Mouse (Mus musculus): ENCODE results near the gene Dlgap4.

Gene Dlgap4

GRCm38 (mm10) chr2:156613541-156614257 lies at the start of gene Dlgap4:
Dlgap4 (plus strand) TSS chr2:156613705.
- DNase-seq (ENCODE audit: low spot score in 2 of 2): peak in 1 of 2 experiments; percentile 6

DNA sequence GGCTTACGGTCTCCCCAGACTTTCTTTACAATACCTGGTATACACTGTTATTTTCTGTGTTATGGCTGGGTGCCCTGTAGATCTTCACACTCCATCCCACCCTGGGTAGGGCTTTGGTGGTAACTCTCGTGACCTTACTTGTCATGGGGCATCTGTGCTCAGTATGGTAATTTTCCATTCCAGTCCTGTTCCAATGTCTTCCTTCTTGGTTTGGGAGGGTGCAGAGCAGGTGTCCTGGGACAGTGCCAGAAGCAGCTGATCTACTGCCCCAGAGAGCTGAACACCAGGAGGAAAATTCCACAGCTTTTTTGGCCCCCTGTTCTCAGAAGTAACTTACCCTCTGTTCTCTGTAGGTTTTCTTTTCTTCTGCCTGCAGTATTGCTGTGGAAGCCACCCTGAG lies 47.0 kb upstream of the Dlgap4 start:
- DNase-seq (ENCODE audit: low spot score in 2 of 2): no peak

DNA sequence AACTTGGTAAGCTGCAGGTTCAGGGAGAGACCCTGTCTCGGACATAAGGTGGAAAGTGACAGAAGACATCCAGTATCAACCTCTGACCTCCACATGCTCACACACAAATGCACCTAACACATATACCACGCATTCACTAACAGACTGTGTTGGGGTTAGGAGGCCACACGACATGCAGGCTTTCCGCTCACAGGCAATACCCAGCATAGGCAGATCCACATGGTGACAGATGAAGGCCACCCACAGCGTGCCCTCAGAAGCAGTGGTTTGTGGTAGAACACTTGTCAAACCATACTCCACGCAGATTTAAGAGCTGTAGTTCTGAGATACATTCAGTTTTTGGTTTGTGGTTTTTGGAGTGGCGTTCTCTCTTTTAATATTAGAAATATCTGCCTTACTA lies 44.9 kb upstream of the Dlgap4 start:
- DNase-seq (ENCODE audit: low spot score in 2 of 2): no peak

DNA sequence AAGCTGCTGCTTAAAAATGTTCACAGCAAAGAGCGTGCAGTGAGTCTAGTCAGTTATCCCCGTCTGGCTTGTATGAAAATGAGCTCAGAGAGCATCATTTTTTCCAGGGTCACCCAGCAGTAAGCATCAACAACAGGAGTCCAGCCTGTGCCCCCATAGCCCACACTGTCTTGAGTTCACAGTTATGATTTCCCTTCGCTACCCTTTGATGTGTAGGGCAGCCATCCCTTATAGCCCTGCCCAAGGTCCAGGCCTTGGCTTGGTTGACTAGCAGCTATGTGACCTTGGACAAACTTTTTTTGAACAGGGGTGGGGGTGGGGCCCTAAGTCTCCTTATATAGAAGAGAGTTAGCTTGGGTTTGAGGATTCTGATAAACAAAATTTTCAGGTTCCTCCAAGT lies 44.2 kb upstream of the Dlgap4 start:
- DNase-seq (ENCODE audit: low spot score in 2 of 2): no peak

- no peak for DNase-seq (ENCODE audit: low spot score in 2 of 2)
These were observed 42.0 kb upstream of the Dlgap4 start for GRCm38 (mm10) chr2:156571521-156571920.

DNA sequence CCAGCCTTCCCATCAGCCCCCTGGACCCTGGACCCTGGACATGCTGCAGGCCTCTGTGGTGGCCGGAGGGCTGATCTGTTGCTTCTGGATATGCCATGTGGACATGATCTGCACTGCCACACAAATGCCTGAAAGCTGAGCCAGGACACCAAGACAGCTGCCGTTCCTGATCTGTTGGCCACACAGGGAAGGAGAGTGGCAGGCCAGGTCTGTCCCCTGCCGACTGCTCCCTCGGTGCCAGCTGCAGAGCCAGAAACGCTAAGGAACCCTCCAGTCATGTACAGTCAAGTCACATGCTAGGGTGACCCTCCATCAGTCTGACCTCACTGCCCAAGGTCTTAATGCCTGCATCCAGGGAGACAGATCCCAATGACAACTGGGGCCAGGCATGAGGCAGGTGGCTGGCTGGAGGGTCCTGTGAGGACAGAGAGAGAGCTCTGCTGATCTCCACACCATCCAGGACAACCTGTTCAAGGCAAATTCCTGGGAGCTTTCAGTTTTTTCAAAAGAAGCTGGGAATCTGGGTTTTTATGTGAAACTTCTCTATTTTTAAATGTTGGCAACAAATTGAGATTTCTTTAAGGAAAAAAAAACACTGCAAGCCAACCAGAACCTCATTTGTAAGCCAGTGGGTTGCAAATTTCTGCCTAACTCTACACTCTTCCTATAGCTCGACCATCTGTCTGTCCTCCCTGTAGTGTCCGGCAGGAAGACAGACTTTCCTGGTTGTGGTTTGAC lies 36.5 kb upstream of the Dlgap4 start:
- no peak for DNase-seq (ENCODE audit: low spot score in 2 of 2)

DNA sequence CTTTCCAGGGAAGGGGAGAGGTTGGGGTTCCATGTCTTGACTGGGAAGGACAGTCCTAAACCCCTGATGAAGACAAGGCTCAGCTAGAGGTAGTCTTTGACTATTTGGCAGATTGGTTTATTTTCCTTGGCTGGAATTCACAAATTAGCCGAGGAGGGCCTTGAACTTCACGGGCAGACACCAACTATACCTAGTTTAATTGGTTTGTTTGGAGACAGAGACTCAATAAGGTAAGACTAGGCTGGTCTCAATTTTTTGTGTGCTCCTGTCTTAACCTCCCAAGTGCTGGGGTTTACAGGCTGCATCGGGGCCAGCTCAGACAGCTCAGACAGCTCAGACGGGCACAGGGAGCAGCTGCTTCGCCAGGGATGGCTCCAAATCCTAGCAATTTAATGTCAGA lies 33.0 kb upstream of the Dlgap4 start:
- no peak for DNase-seq (ENCODE audit: low spot score in 2 of 2)

- DNase-seq (ENCODE audit: low spot score in 2 of 2): no peak
These were observed 32.3 kb upstream of the Dlgap4 start for GRCm38 (mm10) chr2:156581244-156581643.

DNA sequence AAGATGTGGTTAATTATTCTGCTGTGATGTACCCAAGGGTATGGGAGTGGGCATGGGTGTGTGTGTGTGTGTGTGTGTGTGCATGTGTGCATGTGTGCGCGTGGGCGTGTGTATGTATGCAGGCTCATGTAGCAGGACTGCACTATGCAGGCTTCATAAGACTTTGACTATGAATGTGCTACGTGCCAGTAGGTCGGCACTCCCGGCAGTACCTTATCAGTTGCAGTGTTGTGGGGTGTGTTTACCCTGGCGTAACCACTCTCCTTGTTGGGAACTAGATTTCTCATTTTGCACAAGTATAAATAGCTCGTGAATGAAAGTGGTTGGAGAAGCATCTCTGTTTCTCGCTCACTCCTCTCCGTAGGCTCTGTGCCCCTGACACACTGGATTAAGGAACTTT lies 30.6 kb upstream of the Dlgap4 start:
- no peak for DNase-seq (ENCODE audit: low spot score in 2 of 2)

DNA sequence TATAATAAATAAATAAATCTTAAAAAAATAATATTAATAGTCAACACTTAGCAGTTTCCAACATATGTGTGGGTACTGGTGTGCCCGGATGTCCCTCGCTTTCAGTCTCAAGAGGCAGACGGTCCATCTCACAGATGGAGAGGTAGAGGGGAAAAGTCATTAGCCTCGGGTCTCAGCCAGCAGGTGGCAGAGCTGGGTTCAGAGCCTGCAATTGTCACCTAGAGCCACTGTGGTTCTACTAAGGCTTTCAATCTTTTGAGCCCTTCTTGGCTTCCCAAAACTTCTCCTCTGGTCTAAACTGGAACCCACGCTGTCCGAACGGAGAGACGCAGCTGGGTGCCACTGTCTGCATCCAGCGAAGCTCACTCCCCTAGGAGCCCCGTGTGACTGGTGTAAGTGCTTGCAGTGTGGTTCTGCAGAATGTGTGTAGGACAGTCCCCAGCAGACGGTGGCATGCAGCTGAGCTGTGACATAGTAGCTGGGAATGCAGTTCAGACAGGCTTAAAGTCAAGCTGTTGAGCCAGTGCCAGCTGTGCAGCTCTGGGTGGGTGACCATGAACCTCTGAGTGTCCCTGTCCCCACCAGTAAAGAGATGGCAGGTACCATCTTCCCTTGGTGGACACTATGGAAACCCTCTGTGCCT lies 29.2 kb upstream of the Dlgap4 start:
- DNase-seq (ENCODE audit: low spot score in 2 of 2): no peak

DNA sequence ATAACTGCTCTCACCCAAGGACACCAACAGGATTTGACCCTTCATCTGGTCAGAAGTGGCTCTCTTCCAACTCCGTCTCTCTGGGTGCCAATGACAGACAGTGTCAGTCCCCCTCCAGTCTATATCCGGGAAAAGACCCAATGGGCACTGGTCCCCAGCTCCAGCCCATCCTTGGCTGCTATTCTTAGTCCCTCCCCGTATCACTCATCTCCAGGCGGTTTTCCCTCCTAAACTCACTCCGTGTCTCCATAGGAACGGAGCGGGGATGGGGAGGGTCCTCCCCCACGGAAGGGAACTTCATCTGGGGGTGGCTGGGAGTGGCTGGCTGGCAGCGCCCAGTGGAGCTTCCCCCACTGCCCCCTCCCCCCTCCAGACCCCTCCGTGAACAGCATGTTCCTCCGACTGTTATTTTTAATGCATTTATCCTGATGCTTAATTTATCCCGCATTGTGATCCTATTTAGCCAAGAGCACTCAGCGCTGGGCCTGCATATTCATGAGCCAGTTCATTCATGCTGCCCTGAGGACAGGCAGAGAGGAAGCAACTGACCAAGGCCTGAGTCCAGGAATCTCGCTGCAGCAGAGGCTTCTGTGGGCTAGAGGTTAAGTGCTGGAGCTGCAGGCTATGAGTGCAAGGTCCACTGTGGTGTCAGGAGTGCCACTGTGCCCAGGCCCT lies 28.6 kb upstream of the Dlgap4 start:
- no peak for DNase-seq (ENCODE audit: low spot score in 2 of 2)

- DNase-seq (ENCODE audit: low spot score in 2 of 2): no peak
These were observed 24.0 kb upstream of the Dlgap4 start for GRCm38 (mm10) chr2:156589481-156589880.

DNA sequence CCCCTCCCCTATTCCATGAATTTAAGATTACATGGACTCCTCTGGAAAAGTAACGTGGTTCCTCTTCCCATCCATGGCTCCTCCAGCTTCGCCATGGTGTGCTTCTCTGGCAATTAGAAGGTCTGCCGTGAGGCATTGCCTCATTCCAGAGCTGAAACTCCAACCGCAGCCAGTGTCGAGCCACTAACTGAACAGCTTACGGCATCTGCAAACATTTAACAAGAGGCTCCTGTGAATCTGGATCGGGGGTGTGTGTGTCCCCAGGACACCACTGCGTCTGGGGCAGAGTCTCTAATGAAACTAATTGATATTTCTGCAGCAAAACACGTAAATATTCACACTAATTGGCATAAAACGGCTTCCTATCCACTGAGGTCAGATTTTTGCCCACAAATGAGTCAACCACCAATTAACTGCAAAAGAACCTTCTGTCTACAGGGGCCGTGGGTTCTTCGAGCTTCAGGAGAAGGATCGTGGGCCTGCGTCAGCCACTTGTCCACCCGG lies 18.5 kb upstream of the Dlgap4 start:
- no peak for DNase-seq (ENCODE audit: low spot score in 2 of 2)

- no peak for DNase-seq (ENCODE audit: low spot score in 2 of 2)
These were observed 10.9 kb upstream of the Dlgap4 start for GRCm38 (mm10) chr2:156602581-156602980.

GRCm38 (mm10) chr2:156603671-156604070 lies 9.8 kb upstream of the Dlgap4 start:
- DNase-seq (ENCODE audit: low spot score in 2 of 2): no peak

DNA sequence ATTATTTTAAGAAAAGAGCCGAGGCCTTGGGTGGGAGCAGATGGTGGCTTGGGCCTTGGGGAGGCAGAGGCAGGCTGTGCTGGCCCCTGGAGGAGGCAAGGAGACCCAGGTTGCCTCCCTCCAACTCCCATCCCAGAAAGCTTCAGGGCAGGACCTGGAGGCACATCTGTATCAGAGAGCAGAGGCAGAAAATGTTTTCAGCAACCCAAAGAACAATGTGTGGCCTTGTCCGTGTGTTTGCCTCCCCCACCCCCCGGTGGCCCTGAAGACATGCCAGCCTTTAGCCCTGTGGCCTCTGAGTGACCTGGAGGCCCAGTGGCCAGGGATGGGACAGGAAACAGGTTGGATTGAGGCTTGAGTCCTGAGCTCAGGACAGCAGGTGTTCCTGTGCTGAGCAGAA lies 8.4 kb upstream of the Dlgap4 start:
- DNase-seq (ENCODE audit: low spot score in 2 of 2): no peak

DNA sequence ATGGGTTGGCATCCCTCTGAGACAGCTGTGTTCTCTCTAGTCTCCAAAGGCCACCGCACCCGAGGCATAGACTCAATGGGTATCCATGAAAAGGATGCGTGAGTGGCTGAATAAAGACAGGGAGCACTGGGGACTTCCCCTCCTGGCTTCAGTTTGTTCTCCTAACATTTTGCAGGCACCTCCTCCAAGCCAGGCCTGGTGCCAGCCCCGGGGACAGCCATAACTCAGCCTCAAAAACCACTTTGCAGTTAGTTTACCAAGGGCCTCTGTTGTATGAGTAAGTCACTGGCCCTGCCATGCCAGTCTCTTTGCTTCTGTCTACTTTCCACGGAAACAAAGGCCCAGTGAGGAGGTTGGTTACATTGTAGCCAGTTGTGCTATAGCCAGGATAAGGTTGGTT lies 7.5 kb upstream of the Dlgap4 start:
- DNase-seq (ENCODE audit: low spot score in 2 of 2): no peak

DNA sequence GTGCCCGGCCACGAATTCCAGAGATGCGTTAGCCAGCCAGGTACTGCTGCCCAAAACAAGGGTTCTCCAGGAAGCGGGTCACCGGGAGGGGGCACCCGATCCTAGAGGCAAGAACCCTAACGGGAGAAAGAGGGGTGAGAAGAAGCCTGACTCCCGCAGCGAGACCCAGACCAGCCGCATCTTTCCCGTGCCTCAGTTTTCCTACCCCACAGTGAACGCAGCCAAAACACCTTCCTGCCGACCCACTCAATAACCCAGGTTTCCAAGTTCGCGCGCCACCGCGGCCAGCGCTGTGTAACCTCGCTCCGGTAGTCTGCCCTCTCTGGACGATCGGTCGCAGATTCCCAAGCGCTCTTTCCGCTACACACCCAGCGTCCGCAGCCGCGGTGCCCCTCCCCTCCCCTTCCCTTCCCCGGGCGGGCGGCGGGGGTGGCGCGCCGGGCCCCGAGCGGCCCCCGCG lies 394 bp upstream of the Dlgap4 start:
- DNase-seq (ENCODE audit: low spot score in 2 of 2): peak; percentile 35 to 37

DNA sequence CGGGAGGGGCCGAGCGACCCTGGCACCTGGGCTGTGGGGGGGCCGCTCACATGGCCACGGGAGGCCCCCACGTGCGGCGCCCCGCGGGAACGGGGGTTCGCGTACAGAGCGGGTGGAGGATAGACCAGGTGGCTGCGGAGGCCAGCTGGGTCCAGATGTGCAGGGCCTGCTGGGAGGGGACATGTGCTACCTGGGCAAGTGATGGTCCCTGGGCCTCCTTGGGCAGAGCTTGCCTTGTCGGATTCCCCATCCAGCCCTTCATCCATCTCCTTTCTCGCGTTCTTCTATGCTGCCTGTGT lies 702 bp downstream of the Dlgap4 start:
- peak in 1 of 2 experiments; percentile 12 for DNase-seq (ENCODE audit: low spot score in 2 of 2)

DNA sequence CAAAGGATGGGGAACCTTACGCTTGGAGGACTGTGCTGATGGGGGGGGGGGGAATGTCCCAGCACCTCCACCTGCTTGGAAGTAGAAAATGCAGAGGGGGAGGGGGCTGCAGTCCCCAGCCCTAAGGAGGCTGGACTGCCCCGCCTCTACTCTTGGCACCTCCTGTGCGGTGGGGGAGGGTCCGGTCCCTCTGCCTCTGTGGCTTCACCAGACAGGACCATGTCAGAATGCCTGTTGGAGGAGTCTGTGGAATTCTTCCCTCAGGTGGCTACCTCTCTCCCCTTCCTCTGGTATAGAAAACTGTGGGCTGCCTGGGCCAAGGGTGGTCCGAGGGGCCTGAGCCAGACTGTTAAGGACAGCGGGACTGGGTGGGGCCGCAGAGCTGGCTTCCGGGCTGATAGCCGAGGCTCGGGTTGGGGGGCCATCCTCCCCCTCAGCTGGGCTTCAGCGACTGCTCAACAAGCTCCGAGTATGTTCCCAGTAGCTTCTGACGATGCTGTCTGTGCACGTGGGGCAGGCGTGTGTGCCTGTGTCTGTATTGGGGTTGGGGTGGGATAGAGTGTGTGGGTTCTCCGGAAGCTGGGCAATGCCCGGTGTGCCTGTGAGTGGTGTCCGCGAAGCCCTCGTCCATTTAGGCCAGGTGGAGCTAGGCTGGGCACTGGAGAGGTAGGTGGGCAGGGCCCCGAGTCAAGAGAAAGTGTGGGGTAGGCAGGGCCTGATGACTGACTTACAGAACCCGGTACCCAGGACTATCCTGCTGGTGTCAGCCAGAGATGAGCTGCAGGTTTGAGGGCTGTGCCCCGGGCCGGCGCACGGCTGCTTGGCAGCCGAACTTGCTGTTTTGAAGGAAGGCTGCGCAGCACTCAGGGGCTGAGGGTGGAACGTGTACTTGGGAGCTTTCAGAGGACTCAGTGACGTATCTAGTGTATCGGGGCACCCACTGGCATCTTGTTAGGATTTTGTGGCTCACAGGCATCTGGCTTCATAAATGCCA lies 1.5 kb downstream of the Dlgap4 start:
- DNase-seq (ENCODE audit: low spot score in 2 of 2): peak in 1 of 2 experiments; percentile 6

GRCm38 (mm10) chr2:156616513-156616912 lies 3.0 kb downstream of the Dlgap4 start:
- no peak for DNase-seq (ENCODE audit: low spot score in 2 of 2)
